Mouse (Mus musculus) spleen, adult 2 months (tissue): ENCODE data around the gene Ap3m1.

Source experiments
- CTCF ChIP-seq: fragments of 200-500 bp; IDR thresholded peaks from 2 replicates; pipeline ENCODE4 v1.5.1; 2011; ENCODE audit warnings: mild to moderate bottlenecking, inconsistent platforms; ENCODE audit not compliant: insufficient read depth, insufficient read length, insufficient replicate concordance; ENCODE audit errors: extremely low read depth
- POLR2A ChIP-seq: fragments of 200-500 bp; IDR thresholded peaks from 2 replicates; pipeline ENCODE4 v1.6.1; 2011; ENCODE audit warnings: low read depth, low read length, inconsistent platforms

GRCm38 (mm10) chr14:21051380-21052111 lies 762 bp downstream of the Ap3m1 start:
- TF ChIP-seq CTCF (no peak), POLR2A (no peak)
